Mouse (Mus musculus): ENCODE results near the gene Tmem209. TPM values are rescaled to one million over a fixed set of nuclear protein-coding genes. Genes with fewer than 3 reads are reported as not detected.

Gene Tmem209
- total RNA-seq, 2 experiments from 2014 or later, result 18.0 to 20.2 TPM

DNA sequence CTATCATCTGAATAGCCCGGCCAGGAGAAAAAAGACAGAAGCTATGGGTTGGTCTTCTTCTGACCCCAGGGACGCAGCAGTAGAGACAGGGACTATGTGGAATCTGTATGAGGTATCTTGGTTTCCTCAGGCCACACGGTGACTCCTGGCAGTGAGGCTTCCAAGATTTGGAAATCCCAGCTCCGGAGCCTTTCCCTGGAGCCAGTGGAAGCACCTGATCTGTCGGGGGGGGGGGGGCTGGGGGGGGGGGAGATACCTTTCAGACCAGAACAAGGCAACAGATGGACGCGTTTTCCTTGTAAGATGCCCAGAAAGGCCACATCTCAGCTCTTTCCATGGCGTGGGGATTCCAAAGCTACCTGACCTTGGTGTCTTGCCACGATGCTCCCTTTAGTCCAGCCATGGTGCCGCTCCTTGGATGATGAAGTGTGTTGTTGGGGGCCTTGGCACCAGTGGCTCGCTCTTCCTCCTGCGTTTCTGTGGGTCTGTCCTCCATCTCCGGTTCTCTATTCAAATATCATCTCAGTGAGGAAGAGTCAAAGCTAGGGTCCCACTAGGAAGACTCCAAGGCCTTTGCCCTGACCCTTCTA lies 47.7 kb downstream of the Tmem209 start:
- no peak for DNase-seq

- DNase-seq, result peak; percentile 61
Measured at GRCm38 (mm10) chr6:30460750-30461446, 48.7 kb downstream of the Tmem209 start.

DNA sequence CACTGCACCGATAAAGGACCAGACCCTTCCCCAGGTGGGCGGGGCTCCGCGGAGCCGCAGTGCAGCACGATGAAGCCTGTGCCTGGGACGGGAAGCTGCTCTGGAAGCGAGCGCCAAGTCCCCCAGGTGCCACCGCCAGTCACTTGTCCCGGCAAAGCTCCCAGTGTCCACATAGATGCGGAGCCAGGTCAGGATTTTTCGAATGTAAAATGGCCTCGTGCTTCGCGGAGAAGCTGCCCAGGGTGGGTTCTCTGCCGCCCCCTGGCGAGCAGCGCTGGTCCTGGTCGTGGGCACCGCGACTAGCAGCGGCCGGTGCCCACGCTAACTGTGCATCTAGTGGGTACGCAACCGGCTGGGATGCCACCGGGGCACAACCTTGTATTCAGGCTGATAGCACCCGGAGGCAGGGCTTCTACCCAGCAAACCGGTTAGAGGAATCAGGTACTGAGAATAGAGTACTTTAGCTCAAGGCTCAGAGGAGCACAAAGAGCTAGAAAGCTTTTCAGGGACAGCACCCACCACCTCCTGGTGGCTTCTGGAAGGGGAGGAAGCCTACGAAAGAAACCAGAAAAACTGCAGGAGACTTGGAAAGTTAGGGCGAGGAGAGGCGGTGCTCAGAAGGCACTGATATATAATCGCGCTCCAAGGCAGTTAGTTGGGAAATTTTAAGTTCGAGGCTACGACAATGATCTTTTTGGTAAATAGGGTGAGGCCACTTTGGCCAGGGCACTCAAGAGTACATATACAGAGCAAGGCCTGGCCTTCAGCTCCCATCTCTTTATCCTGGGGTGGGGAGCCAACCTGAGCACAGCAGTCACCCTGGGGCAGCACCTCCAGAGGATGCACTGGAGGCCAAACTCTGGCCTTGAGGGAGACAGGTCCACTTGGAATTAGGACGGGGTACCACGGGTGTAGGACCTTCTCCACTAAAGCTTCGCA lies 49.5 kb downstream of the Tmem209 start:
- DNase-seq, result peak; percentile 88

DNA sequence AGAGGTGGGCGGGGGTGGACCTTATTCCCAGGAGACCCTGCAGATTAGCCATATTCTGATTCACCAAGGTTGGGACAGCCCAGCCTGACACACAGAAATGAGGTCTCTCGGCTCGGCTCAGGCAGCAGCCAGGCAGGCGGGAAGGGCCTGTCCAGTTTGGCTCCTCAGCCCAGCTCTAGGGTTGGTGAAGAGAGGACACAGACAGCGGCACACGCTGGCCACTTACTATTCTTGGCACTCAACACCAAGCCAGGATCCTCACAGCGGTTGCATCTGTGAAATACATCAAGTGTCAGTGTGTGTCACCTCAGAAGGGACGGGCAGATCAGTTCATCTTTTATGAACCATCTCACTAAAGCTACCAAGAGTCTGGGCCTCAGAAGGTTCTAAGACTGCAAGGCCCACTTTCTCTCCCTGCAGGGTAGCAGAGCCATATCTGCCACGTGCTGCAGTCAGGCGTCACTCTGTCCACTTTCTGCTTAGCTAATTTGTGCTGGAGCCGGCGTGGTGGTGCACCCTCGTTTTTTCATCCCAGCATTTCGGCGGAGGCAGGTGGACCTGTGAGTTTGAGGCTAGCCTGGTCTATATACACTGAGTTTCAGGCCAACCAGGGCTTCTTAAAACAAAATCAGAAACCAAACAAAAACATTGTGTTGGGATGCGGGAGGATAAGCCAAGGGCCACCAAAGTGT lies 50.4 kb downstream of the Tmem209 start:
- peak; percentile 38 for DNase-seq

GRCm38 (mm10) chr6:30458626-30459025 lies 51.0 kb downstream of the Tmem209 start:
- no peak for DNase-seq

DNA sequence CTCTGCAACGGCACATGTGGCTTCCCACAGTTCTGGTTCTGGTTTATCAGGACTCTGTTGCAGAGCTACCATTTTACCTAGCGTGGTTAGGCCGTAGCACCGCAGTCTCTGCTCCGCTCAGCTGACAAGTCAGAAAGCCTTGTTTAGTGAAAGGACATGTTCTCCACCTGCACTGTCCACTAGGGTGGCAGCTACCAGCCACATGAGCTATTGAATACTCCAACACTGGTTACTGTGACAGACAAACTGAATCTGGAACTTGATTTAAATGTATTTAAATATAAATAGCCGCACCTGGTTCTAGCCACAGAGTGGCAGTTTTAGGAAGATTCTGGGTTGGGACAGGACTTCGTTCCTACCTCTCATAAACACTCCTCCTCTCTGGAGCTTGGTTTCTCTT lies 52.6 kb downstream of the Tmem209 start:
- DNase-seq, result no peak

DNA sequence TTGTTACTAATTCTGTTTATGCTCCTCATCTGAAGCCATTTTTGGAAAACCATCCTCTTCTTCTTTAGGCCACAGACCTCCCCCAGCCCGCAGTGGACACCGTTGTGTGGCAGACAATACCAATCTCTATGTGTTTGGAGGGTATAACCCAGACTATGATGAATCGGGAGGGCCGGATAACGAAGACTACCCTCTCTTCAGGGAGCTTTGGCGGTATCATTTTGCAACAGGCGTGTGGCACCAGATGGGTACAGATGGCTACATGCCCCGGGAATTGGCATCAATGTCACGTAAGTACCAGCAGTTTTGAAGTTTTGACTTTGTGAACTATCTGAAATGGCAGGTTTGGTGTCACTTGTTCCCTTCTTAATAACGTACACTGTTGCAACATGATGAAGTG lies 70.0 kb downstream of the Tmem209 start:
- no peak for DNase-seq

DNA sequence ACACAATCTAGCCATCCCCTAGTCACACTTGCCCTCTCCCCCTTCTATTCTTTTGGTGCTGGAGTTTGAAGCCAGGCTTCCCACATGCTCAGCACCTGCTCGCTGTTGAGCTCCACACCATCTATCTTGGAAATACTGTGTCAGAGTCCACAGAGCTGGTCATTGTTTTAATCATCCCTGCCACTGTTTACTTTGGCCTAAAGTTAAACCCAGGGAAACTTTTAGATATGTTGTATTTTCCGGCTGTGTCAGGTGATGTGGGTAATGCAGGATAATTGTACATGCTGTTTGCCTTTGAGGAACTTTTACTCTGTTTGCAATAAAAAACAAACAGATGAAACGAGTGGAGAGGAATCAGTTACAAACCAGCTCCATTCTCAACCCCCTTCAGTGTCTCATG lies 72.5 kb downstream of the Tmem209 start:
- DNase-seq, result no peak

- DNase-seq, result peak; percentile 54
Measured at GRCm38 (mm10) chr6:30436476-30436875, 73.1 kb downstream of the Tmem209 start.

DNA sequence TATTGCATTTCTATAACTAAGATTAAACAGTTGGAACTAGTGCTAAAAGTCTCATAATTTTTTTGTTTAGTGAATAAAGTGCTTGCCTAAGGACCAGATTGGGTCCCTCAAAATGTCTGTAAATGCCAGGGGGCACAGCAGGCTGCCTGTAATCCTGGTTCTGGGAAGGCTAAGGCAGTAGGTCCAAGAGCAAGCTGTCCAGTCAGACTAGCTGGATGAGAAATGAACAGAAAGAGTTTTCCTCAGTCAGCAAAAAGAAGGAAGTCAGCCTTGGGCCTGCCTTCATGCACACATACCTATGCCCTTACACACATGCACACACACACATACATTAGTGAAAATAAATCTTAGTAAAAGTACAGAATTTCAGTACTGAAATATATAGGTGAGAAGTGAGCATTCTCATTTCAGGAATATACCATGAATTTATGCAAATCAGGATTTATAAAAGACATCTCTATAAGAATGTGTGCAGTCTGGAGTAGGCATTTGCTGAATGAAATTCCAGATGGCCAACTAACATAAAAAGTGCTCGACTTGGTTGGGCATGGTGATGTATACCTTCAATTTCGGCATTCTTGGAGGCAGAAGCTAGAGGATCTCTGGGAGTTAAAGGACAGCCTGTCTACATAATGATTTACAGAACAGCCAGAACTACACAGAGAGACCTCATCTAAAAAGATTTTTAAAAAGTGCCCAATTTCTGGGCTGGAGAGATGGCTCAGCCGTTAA lies 77.0 kb downstream of the Tmem209 start:
- no peak for DNase-seq

Other genes starting within 250 kb of the Tmem209 start
- gene Ube2h, start 205.2 kb downstream of the Tmem209 start, total RNA-seq (2021), result 10 to 100 TPM; 77.0 to 77.5 TPM
- 10 to 100 TPM; 22.9 to 24.5 TPM for gene Zc3hc1, start 118.8 kb downstream of the Tmem209 start, total RNA-seq (2021)
- 10 to 100 TPM; 74.4 to 75.9 TPM for gene Klhdc10, start 107.9 kb downstream of the Tmem209 start, total RNA-seq (2021)
- under 1 TPM in 1 of 2 experiments, not detected in 1; 0.52 TPM for gene Ssmem1, start 66 bp upstream of the Tmem209 start, total RNA-seq (2021)
- 1 to 10 TPM; 1.2 to 1.4 TPM for gene Cpa2, start 31.8 kb upstream of the Tmem209 start, total RNA-seq (2021)
- under 1 TPM; 0.16 to 0.19 TPM for gene Cpa4, start 58.6 kb upstream of the Tmem209 start, total RNA-seq (2021)
- gene Cpa5, start 101.2 kb upstream of the Tmem209 start, total RNA-seq (2021), result under 1 TPM; 0.20 to 0.38 TPM
- gene Cpa1, start 129.4 kb upstream of the Tmem209 start, total RNA-seq (2021), result 1 to 10 TPM; 3.4 to 3.7 TPM
- 1 to 10 TPM; 4.2 to 8.0 TPM for gene Cep41, start 184.0 kb upstream of the Tmem209 start, total RNA-seq (2021)
- gene Mest, start 213.8 kb upstream of the Tmem209 start, total RNA-seq (2021), result 100 to 1,000 TPM; 504 to 641 TPM

All from heart, postnatal 4 days (tissue).